Mouse (Mus musculus): Measurements from ENCODE around the gene Rps6kb1.
"Not testable (repeated sequence)": the region's sequence is repeated elsewhere in the genome, so short reads cannot be mapped to it uniquely, and the experiment has no call there.

Gene Rps6kb1

DNA sequence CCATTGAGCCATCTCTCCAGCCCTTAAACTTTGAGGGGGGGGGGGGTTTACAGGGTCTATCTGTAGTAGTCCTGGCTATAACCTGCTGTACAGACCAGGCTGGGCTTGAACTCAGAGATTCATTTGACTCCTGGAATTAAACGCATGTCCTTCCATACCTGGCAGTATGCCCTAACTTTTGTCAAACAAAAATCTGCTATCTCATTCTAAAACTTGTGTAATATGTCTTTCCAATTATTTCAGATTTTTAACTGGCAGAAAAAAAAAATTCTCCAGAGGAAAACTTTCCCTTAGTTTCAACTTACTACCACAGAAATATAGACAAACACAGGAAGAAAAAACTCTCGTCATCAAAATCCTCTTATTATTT is 4.1 kb downstream of the Rps6kb1 start:
- no peak for DNase-seq (ENCODE audit: low read depth)

GRCm38 (mm10) chr11:86539716-86540475 is 4.7 kb downstream of the Rps6kb1 start:
- no peak for DNase-seq (ENCODE audit: low read depth)

GRCm38 (mm10) chr11:86538786-86539185 is 5.8 kb downstream of the Rps6kb1 start:
- peak; percentile 26 for DNase-seq (ENCODE audit: low read depth)

DNA sequence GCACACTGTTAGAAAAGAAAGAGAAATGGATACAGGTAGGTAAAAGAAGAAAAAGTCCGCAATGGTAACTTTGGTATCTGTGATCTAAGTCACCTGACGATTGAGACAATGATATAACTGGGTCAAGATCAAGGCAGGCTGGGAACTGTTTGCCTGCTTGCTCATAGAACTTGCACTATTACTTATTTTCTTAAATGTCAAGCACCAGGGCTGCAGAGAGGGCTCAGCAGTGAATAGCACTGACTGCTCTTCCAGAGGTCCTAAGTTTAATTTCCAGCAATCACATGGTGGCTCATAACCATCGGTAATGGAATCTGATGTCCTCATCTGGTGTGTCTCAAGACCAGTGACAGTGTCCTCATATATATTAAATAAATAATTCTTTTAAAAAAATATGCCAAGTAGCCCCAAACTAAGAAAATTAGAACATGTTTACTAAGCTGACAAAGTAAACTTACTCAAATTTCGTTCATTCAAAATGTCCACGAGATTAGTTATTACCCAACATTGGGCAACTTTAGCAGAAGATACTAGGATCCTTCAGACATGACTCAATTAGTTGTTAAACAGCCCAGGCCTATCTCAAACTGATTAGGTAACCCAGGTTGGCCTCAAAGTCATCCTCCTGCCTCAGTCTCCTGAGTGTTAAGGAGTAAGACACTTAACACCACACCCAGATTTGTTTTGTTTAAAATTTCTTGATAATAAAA is 10.2 kb downstream of the Rps6kb1 start:
- DNase-seq (ENCODE audit: low read depth): no peak

- DNase-seq (ENCODE audit: low read depth): not testable (repeated sequence)
These were observed 11.3 kb downstream of the Rps6kb1 start for GRCm38 (mm10) chr11:86533302-86533701.

DNA sequence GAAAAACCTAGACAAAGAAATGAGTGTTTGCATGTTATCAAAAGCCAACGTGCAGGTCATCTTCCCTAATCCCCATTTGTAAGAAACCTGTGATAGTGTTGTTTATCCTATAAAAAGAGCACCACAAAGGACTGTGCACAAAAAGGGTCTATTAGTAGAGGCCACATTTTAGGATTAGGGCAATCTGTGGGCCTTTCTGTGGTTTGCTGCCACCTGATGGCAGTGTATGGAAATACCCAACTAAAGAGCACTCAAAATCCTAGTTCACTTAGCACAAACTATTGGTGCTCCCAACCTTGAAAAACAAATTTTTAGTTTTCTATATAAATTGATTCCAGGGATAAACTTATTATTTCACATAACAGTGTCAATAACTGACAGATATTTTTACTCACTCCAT is 11.8 kb downstream of the Rps6kb1 start:
- peak; percentile 51 for DNase-seq (ENCODE audit: low read depth)

DNA sequence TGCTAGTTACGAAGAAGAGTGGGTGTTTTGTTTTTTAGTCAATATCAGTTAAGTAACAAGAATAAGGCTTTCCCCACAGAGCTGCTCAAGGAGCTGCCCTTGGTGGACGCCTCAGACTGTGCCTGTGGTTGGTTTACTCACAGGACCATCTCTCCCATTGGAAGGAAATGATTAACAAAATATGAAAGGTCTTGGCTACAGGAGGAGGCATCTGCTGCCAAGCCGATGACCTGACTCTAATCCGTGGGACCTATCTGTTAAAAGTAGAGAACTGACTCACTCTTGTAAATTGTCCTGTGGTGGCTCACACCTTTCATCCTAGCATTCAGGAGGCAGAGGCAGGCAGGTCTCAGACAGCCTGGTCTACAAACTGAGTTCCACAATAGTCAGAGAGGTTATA is 17.1 kb downstream of the Rps6kb1 start:
- no peak for DNase-seq (ENCODE audit: low read depth)

DNA sequence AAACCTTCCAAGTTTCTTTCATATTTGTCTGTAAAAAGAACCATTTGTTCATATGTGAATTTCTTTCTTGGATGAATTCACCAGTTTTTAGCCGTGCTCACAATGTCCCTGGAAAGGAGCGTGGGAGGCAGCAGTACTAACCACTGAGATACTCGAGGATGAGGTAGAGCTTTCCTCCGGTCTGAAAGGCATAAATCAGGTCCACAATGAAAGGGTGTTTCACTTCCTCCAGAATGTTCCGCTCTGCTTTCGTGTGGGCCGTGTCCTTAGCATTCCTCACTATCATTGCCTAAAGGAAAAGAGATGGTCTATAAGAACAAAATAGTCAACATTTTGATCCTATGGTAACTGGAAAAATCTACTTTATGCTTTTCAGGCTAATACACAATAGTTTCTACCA is 24.9 kb downstream of the Rps6kb1 start:
- DNase-seq (ENCODE audit: low read depth): no peak

DNA sequence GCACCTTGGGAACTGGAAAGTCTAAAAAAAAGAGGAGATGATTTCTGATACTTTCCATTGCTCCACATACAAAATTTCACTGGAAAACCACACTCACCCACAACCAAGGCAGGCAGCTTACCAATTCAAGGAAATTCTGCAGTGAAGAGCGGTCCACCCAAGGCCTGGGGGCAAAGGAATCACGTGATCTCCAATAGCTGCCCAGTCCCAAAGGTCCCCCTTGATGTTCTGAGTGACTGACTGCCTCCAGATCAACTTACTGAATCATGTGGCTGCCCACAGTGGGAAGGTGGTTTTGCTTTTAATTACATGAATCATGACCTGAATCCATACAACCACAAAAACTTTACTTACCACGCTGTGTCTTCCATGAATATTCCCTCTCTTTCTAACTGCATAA is 27.4 kb downstream of the Rps6kb1 start:
- no peak for DNase-seq (ENCODE audit: low read depth)

GRCm38 (mm10) chr11:86516620-86517019 is 28.0 kb downstream of the Rps6kb1 start:
- no peak for DNase-seq (ENCODE audit: low read depth)

DNA sequence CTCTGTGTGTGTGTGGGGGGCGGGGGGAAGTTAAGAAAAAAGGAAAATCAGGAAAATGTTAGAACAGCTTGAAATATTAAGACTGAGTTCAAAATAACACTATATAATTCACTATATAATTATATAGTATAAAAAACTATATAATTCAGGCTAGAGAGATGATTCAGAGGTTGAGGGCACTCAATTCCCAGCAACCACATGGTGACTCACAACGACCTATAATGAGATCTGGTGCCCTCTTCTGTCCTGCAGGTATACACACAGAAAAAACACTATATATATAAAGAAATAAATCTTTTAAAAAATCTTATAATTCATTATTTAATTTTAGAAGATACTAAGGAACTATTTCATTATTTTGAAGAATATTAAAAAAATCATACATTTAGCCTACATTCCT is 36.6 kb downstream of the Rps6kb1 start:
- DNase-seq (ENCODE audit: low read depth): no peak

DNA sequence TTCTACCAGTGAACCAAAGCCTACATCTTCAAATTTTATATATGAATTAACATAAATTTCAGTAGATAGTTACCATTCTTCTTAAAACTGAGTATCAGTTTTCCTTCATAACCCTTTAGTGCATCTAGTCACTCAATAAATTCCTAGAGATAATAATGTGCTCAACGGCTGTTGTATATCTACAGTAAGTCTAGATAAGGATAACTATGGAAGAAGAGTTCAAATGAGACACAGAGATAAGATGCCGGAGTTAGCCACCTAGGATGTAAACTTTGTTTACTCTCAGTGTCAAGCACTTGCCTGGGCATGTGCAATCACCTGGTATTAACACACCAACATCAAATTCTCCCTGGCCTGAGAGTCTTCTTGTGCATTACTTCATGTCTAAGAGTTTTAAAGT is 37.3 kb downstream of the Rps6kb1 start:
- DNase-seq (ENCODE audit: low read depth): no peak

- no peak for DNase-seq (ENCODE audit: low read depth)
These were observed 41.5 kb downstream of the Rps6kb1 start for GRCm38 (mm10) chr11:86503121-86503520.

GRCm38 (mm10) chr11:86500795-86501194 is 43.8 kb downstream of the Rps6kb1 start:
- DNase-seq (ENCODE audit: low read depth): no peak

GRCm38 (mm10) chr11:86497908-86498307 is 46.7 kb downstream of the Rps6kb1 start:
- no peak for DNase-seq (ENCODE audit: low read depth)

DNA sequence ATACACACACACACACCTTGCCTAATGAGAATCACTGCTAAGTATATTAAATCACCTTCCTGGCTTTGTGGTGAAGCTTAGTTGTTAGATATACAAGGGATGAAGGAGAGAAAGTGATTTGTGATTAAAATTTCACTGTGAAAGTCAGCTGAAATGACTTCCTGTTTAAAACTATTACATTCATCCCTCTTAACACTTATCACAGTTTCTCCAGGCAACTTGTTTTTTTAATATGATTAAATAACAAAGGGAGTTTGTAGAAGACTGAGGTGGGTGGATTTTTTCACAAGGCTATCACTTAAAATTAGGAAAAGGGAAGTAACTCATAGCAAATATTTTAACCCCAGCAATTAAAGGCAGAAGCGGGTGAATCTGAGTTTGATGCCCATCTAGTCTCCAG is 47.2 kb downstream of the Rps6kb1 start:
- DNase-seq (ENCODE audit: low read depth): no peak

GRCm38 (mm10) chr11:86490782-86491181 is 53.8 kb downstream of the Rps6kb1 start:
- DNase-seq (ENCODE audit: low read depth): no peak

DNA sequence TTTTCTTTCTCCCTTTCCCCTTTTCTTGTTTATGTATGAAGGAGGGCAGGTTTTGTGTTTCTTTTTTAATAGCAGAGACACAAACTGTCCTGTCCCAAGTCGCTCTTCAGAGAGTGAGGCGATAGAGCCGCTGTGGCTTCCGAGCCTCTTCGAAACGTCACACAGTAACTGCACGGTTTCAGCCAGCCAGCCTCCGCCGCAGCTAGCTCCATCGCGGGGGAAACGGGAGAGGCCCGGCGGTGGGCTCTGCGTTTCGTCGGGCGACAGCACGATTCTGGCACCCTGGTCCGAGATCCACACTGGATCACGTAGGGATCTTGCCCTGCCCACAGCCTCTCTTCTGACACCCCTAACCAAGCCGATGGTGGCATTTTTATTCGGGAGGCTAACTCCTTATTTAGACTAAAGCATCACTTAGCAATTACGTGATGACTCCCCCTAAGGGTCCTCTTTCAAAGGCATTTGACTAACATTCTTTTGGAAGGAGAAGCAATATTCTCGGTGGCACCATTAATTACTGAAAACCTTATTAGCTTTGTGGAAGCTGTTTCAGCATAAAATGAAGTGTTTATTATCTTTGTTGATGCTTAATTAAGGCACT is 59.6 kb downstream of the Rps6kb1 start:
- DNase-seq (ENCODE audit: low read depth): no peak

DNA sequence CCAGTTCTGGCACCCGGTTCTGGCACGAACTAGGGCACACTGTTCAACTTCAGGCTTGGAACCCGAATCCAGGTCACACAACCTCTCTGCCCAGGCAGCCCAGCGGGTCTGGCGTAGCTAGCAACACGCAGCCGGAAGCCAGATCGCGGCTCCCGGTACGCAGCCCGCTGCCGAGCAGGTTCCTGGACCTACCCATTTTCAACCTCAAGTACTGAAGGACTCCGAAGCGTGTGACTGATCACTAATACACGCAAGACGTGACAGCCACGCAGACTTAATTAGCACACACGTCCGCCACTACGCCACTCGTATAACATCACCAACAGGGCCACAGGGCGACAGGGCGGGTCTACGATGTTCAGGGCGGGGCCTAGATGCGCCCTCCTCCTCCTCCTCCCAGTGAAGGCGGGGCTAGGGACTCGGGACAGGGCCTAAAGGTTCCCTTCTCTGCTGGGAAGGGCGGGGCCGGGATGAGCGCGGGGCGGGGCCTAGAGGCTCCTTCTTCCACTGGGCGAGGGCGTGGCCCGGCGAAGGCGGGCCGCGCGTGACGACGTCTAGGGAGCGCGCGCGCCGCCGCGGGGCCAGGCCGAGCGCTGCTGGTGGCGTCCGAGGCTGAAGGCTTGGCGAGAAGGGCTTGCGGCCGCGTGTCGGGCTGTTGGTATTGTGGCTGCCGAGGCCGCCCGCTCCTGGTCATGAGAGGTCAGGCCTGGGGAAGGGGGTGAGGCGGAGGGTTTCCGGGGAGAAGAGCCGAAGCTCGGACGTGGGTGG is 60.3 kb downstream of the Rps6kb1 start, which contains the start of gene Rnft1:
Gene Rnft1, plus strand, starts transcription at position 557 of the 768 bp plus-strand sequence.
- DNase-seq (ENCODE audit: low read depth): peak; percentile 99

- DNase-seq (ENCODE audit: low read depth): no peak
These were observed 71.0 kb downstream of the Rps6kb1 start for GRCm38 (mm10) chr11:86473576-86473975.

DNA sequence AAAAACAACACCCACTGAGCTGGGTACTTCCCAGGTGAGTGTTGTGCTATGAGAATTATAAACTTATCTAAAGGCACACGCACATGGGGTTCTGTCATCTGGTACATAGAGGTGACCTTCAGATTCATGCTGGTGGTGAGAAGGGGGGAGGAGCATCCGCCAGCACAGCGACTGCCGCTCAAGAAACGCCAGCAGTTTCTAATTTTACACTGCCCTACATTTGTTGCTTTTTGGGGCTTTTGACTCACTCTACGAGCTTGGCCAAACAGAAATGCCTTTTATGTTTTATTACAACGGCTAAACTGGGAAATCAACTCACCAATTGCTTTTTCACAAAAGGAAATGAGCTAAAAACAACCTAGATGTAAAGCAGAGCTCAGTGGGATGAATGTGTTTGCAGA is 71.8 kb downstream of the Rps6kb1 start:
- peak; percentile 35 for DNase-seq (ENCODE audit: low read depth)

DNA sequence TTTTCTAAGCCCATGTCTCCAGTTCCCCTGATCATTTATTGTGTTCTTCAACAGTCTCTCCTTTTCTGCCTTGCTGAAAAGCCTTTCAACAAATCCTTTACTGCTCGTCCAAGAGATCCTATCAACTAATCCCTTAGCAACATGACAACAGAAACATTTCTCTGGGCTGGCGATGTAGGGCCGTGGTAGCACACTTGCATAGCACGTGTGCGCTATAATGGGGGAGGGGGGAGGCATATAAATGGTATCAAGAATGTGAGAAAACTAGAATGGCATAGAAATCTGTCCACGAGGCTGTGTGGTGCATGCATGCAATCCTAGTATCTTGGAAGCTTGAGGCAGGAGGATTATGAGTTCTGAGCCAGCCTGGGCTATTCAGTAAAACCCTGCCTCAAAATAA is 72.8 kb downstream of the Rps6kb1 start:
- no peak for DNase-seq (ENCODE audit: low read depth)

Measured in naive thymus-derived CD4-positive, alpha-beta T cell, adult 2 months (primary cell).